Mouse (Mus musculus): ENCODE results near the gene Phf20. TPM values are rescaled to one million over a fixed set of nuclear protein-coding genes. Genes with fewer than 3 reads are reported as not detected.
"Not testable (repeated sequence)": the region's sequence is repeated elsewhere in the genome, so short reads cannot be mapped to it uniquely, and the experiment has no call there.

The Phf20 gene
- total and polyA plus RNA-seq, 2 experiments: 2.9 to 6.2 TPM

- TF ChIP-seq CTCF (IDR thresholded peaks at IDR 0.05; ENCODE audit: low read depth, low read length) (no peak), POLR2A (IDR thresholded peaks at IDR 0.05; ENCODE audit: extremely low read depth, insufficient read depth, low read length) (no peak)
- WGBS: 1% methylated on average over 8 of the region's 8 CpGs
Observed at GRCm38 (mm10) chr2:156180824-156181590, 15.3 kb upstream of the Phf20 start.

GRCm38 (mm10) chr2:156181592-156181991 lies 14.7 kb upstream of the Phf20 start:
- Histone ChIP-seq H3K36me3 (ENCODE audit: control insufficient read depth, insufficient read depth, low read length) (peaks cover 12% of the 10 kb centered on the region), H3K9ac (ENCODE audit: low read depth, low read length) (no peak overlapping the region), H3K27ac (replicated peaks; ENCODE audit: insufficient read depth, low read depth, low read length) (no peak overlapping the region; the same call in 1 of the 2 replicates), H3K4me1 (ENCODE audit: control insufficient read depth, insufficient read depth, low read length) (peaks cover 12% of the 10 kb centered on the region), H3K79me2 (ENCODE audit: control insufficient read depth, insufficient read depth, low read length) (peaks cover 12% of the 10 kb centered on the region), H3K27me3 (ENCODE audit: control insufficient read depth, insufficient read depth, low read length) (no peaks in the 10 kb centered on the region), H3K4me3 (ENCODE audit: insufficient read depth, low read depth, low read length) (no peak overlapping the region)
- no peak for DNase-seq (ENCODE audit: extremely low read depth, low read depth, low spot score)
- TF ChIP-seq CTCF (IDR thresholded peaks at IDR 0.05; ENCODE audit: low read depth, low read length) (no peak), POLR2A (IDR thresholded peaks at IDR 0.05; ENCODE audit: extremely low read depth, insufficient read depth, low read length) (no peak)
- 77% methylated on average over 2 of the region's 2 CpGs for WGBS

More at GRCm38 (mm10) chr2:156180824-156181590, 15.3 kb upstream of the Phf20 start:
- peak; percentile 43 for DNase-seq (ENCODE audit: extremely low read depth, low read depth, low spot score)
- H3K79me2 ChIP-seq (ENCODE audit: control insufficient read depth, insufficient read depth, low read length): peaks cover 12% of the 10 kb centered on the region
- peak overlapping the region; percentile 72 for H3K4me3 ChIP-seq (ENCODE audit: insufficient read depth, low read depth, low read length)
- H3K4me1 ChIP-seq (ENCODE audit: control insufficient read depth, insufficient read depth, low read length): peaks cover 12% of the 10 kb centered on the region
- H3K9ac ChIP-seq (ENCODE audit: low read depth, low read length): peak overlapping the region; percentile 72
- H3K36me3 ChIP-seq (ENCODE audit: control insufficient read depth, insufficient read depth, low read length): peaks cover 14% of the 10 kb centered on the region
- H3K27ac ChIP-seq (replicated peaks; ENCODE audit: insufficient read depth, low read depth, low read length): peak overlapping the region; percentile 90
- H3K27me3 ChIP-seq (ENCODE audit: control insufficient read depth, insufficient read depth, low read length): no peaks in the 10 kb centered on the region

- H3K27me3 ChIP-seq (ENCODE audit: control insufficient read depth, insufficient read depth, low read length); H3K9ac ChIP-seq (ENCODE audit: low read depth, low read length); H3K36me3 ChIP-seq (ENCODE audit: control insufficient read depth, insufficient read depth, low read length); H3K79me2 ChIP-seq (ENCODE audit: control insufficient read depth, insufficient read depth, low read length); H3K4me1 ChIP-seq (ENCODE audit: control insufficient read depth, insufficient read depth, low read length); H3K4me3 ChIP-seq (ENCODE audit: insufficient read depth, low read depth, low read length); DNase-seq (ENCODE audit: extremely low read depth, low read depth, low spot score): not testable (repeated sequence)
- 72% methylated on average over 7 of the region's 7 CpGs for WGBS
- peak overlapping the region; percentile 66; the same call in 1 of the 2 replicates for H3K27ac ChIP-seq (replicated peaks; ENCODE audit: insufficient read depth, low read depth, low read length)
Observed at GRCm38 (mm10) chr2:156189241-156189640, 7.0 kb upstream of the Phf20 start.

- Histone ChIP-seq H3K9ac (ENCODE audit: low read depth, low read length) (no peak overlapping the region), H3K36me3 (ENCODE audit: control insufficient read depth, insufficient read depth, low read length) (no peaks in the 10 kb centered on the region), H3K27me3 (ENCODE audit: control insufficient read depth, insufficient read depth, low read length) (no peaks in the 10 kb centered on the region), H3K4me1 (ENCODE audit: control insufficient read depth, insufficient read depth, low read length) (peaks cover 4% of the 10 kb centered on the region; the same call in 1 of the 2 replicates), H3K27ac (replicated peaks; ENCODE audit: insufficient read depth, low read depth, low read length) (peak overlapping the region; percentile 66), H3K79me2 (ENCODE audit: control insufficient read depth, insufficient read depth, low read length) (no peaks in the 10 kb centered on the region), H3K4me3 (ENCODE audit: insufficient read depth, low read depth, low read length) (no peak overlapping the region)
- TF ChIP-seq CTCF (IDR thresholded peaks at IDR 0.05; ENCODE audit: low read depth, low read length): no peak
- no peak for TF ChIP-seq POLR2A (IDR thresholded peaks at IDR 0.05; ENCODE audit: extremely low read depth, insufficient read depth, low read length)
- DNase-seq (ENCODE audit: extremely low read depth, low read depth, low spot score): no peak
- 76% methylated on average over 14 of the region's 14 CpGs for WGBS
Observed at GRCm38 (mm10) chr2:156190004-156190896, 6.0 kb upstream of the Phf20 start.

- Histone ChIP-seq H3K36me3 (ENCODE audit: control insufficient read depth, insufficient read depth, low read length) (no peaks in the 10 kb centered on the region), H3K4me3 (ENCODE audit: insufficient read depth, low read depth, low read length) (no peak overlapping the region), H3K79me2 (ENCODE audit: control insufficient read depth, insufficient read depth, low read length) (no peaks in the 10 kb centered on the region), H3K27me3 (ENCODE audit: control insufficient read depth, insufficient read depth, low read length) (no peaks in the 10 kb centered on the region), H3K27ac (replicated peaks; ENCODE audit: insufficient read depth, low read depth, low read length) (no peak overlapping the region), H3K4me1 (ENCODE audit: control insufficient read depth, insufficient read depth, low read length) (peaks cover 6% of the 10 kb centered on the region; the same call in 1 of the 2 replicates), H3K9ac (ENCODE audit: low read depth, low read length) (no peak overlapping the region)
- TF ChIP-seq CTCF (IDR thresholded peaks at IDR 0.05; ENCODE audit: low read depth, low read length): no peak
- no peak for TF ChIP-seq POLR2A (IDR thresholded peaks at IDR 0.05; ENCODE audit: extremely low read depth, insufficient read depth, low read length)
- WGBS: 97% methylated on average over 2 of the region's 2 CpGs
- DNase-seq (ENCODE audit: extremely low read depth, low read depth, low spot score): no peak
Observed at GRCm38 (mm10) chr2:156191540-156191939, 4.7 kb upstream of the Phf20 start.
